Mouse (Mus musculus): ENCODE data around the gene Gm44596.

- no peak for TF ChIP-seq POLR2A (IDR thresholded peaks at IDR 0.05; ENCODE audit: low read depth, low read length)
- TF ChIP-seq CTCF (IDR thresholded peaks at IDR 0.05; ENCODE audit: extremely low read depth, insufficient read length, insufficient replicate concordance, low read depth, low read length), result no peak
Observed at GRCm38 (mm10) chr6:128404708-128405107, 29.4 kb downstream of the Gm44596 start.
